32 mouse cellular contexts compared by ENCODE assay signal in genomic region chr12:104414576-104414975, GRCm38 (mm10). TPM values are rescaled to one million over a fixed set of nuclear protein-coding genes. Genes with fewer than 3 reads are reported as not detected.
DNase-seq lines count a peak whose midpoint lies in the region; ATAC-seq and TF ChIP-seq lines count a peak whose summit lies in the region.
"Had no signal": no experiment of that assay in that cellular context is flagged by ENCODE, and none has a peak within 500 bp of the region (broad histone marks: within the 10 kb centered on the region; RNA-seq: fewer than 3 reads in every experiment).

No protein-coding gene starts in this region.

- no peak overlapping the region for H3K4me3 ChIP-seq in embryonic fibroblast, embryonic 13.5 days (ENCODE audit: insufficient read depth, low read length)
- H3K4me3 ChIP-seq: embryonic facial prominence, embryonic 10.5 days; embryonic facial prominence, embryonic 13.5 days; forebrain, embryonic 10.5 days; forebrain, embryonic 13.5 days; gastrocnemius, adult 2 months; hindbrain, embryonic 13.5 days; intestine, embryonic 15.5 days had no signal

- ATAC-seq in cerebellum, adult (ENCODE audit: insufficient number of reproducible peaks, low FRiP score, low TSS enrichment): no peak
- ATAC-seq: CD4-positive, CD25-positive, alpha-beta regulatory T cell, adult 4 months; forebrain, embryonic 13.5 days; forebrain, embryonic 16.5 days; hindbrain, embryonic 16.5 days; intestine, embryonic 15.5 days had no signal

- TF ChIP-seq POLR2A in embryonic fibroblast, embryonic 13.5 days (IDR thresholded peaks at IDR 0.05; ENCODE audit: low read depth, low read length): no peak

- H3K4me1 ChIP-seq in embryonic fibroblast, embryonic 13.5 days (ENCODE audit: control insufficient read depth, insufficient read depth, low read length): peaks cover 14% of the 10 kb centered on the region
- H3K4me1 ChIP-seq: intestine, embryonic 15.5 days had no signal

- H3K27ac ChIP-seq in embryonic fibroblast, embryonic 13.5 days (ENCODE audit: insufficient read depth, low read length): 0 out of 2 replicates have a peak overlapping the region, but pooled peaks have one; percentile 72
- H3K27ac ChIP-seq: embryonic facial prominence, embryonic 10.5 days; embryonic facial prominence, embryonic 13.5 days; forebrain, embryonic 10.5 days; forebrain, embryonic 13.5 days; gastrocnemius, adult 2 months; hindbrain, embryonic 13.5 days; intestine, embryonic 15.5 days had no signal

- TF ChIP-seq CTCF in embryonic fibroblast, embryonic 13.5 days (IDR thresholded peaks at IDR 0.05; ENCODE audit: borderline replicate concordance, insufficient read depth, low read length): no peak

- peak; percentile 13 to 27 for DNase-seq in cerebellum, adult 18-20 months
- peak; percentile 12 for DNase-seq in 3T3-L1 (ENCODE audit: low read depth, low spot score)
- peak; percentile 17 for DNase-seq in cerebellum, adult 9-11 months
- no peak for DNase-seq in adrenal gland, adult 8-10 months
- no peak for DNase-seq in urinary bladder, postnatal 25 days (ENCODE audit: low spot score)
- DNase-seq: adrenal gland, adult 2 months; adrenal gland, postnatal 25 days; embryo, embryonic 11 days; gastrocnemius, adult 2 months; gastrocnemius, postnatal 14 days; heart, adult 11 months; kidney, adult 11 months; kidney, adult 8-10 months had no signal

RNA-seq across cellular contexts. Expression of gene Serpina3n, which starts 8.0 kb away (rescaled TPM):
- polyA plus RNA-seq in embryonic fibroblast, embryonic 13.5 days (2011; ENCODE audit: insufficient read length, low read depth, missing spikeins): 3.0 and 7.2 TPM in 2 replicates
- 10 to 100 TPM in 2 of 4 experiments, 1 to 10 TPM in 2; 6.0 to 42.3 (median 14.6) TPM for total RNA-seq in adrenal gland, adult 8-10 months (2022)
- total RNA-seq: hematopoietic stem cell, adult 5-6 weeks; MEL had no signal
- polyA plus RNA-seq: C2C12; CD4-positive, CD25-positive, alpha-beta regulatory T cell, adult 4 months; embryonic facial prominence, embryonic 10.5 days; embryonic facial prominence, embryonic 13.5 days; forebrain, embryonic 10.5 days; forebrain, embryonic 13.5 days; forebrain, embryonic 16.5 days; heart, embryonic 11.5 days had no signal

RNA-seq across cellular contexts. Expression of gene Gsc, which starts 58.6 kb away (rescaled TPM):
- 1.9 and 2.2 TPM in 2 replicates for polyA plus RNA-seq in embryonic fibroblast, embryonic 13.5 days (2011; ENCODE audit: insufficient read length, low read depth, missing spikeins)
- total RNA-seq in adrenal gland, adult 8-10 months (2022): under 1 TPM in 1 of 4 experiments, not detected in 3; 0.21 TPM
- total RNA-seq: adrenal gland, adult 2 months; adrenal gland, postnatal 25 days; heart, adult 8-10 months; hematopoietic stem cell, adult 5-6 weeks; MEL had no signal
- polyA plus RNA-seq: C2C12; CD4-positive, CD25-positive, alpha-beta regulatory T cell, adult 4 months; cortical plate, adult 2 months; forebrain, embryonic 13.5 days; forebrain, embryonic 16.5 days; heart, embryonic 14.5 days; heart, postnatal 0 days; hindbrain, embryonic 13.5 days had no signal

Comparison
In these comparisons a context has a peak if more than half of its experiments do, and no peak if none do; other contexts are left out.
1. DNase-seq: peak in cerebellum, adult 18-20 months (2 of 2), 3T3-L1 (single experiment) and cerebellum, adult 9-11 months (single experiment); none in adrenal gland, adult 8-10 months (single experiment) and urinary bladder, postnatal 25 days (single experiment).